Mouse (Mus musculus): ENCODE measurements around the gene Ntsr2. TPM values are rescaled to one million over a fixed set of nuclear protein-coding genes. Genes with fewer than 3 reads are reported as not detected.

Gene Ntsr2
- polyA plus RNA-seq, 1 experiment from 2014 or later = 0.11 TPM

Other genes with a start within 250 kb of the Ntsr2 start
- 7.4 and 7.9 TPM in 2 replicates for gene Lpin1, start 42.4 kb upstream of the Ntsr2 start, polyA plus RNA-seq (2014; fragmentation: Nextera tagmentation; extraction: Ambion mirVana)
- gene Greb1, start 147.5 kb downstream of the Ntsr2 start, polyA plus RNA-seq (2014; fragmentation: Nextera tagmentation; extraction: Ambion mirVana) = 0.39 and 0.59 TPM in 2 replicates
- 51.3 and 57.3 TPM in 2 replicates for gene E2f6, start 157.6 kb downstream of the Ntsr2 start, polyA plus RNA-seq (2014; fragmentation: Nextera tagmentation; extraction: Ambion mirVana)
- gene Rock2, start 241.5 kb downstream of the Ntsr2 start, polyA plus RNA-seq (2014; fragmentation: Nextera tagmentation; extraction: Ambion mirVana) = 24.8 and 26.7 TPM in 2 replicates